ENCODE assay signal across 14 mouse cellular contexts in genomic region chr9:59940913-59941884, GRCm38 (mm10). TPM values are rescaled to one million over a fixed set of nuclear protein-coding genes. Genes with fewer than 3 reads are reported as not detected.
A peak's percentile ranks its signal among the peaks of the same experiment; 100 is the strongest.
DNase-seq lines count a peak whose midpoint lies in the region; ATAC-seq and TF ChIP-seq lines count a peak whose summit lies in the region.
"Had no signal": no experiment of that assay in that cellular context is flagged by ENCODE, and none has a peak within 500 bp of the region (broad histone marks: within the 10 kb centered on the region; RNA-seq: fewer than 3 reads in every experiment).

No protein-coding gene starts in this region.

- peaks cover 25% of the 10 kb centered on the region for H3K4me1 ChIP-seq in heart, embryonic 13.5 days
- H3K4me1 ChIP-seq in limb, embryonic 10.5 days: peaks cover 46% of the 10 kb centered on the region
- H3K4me1 ChIP-seq in forebrain, embryonic 16.5 days (replicated peaks; ENCODE audit: control insufficient read depth, insufficient read depth, low read length): no peaks in the 10 kb centered on the region

- no peak overlapping the region for H3K4me3 ChIP-seq in heart, embryonic 13.5 days
- no peak overlapping the region for H3K4me3 ChIP-seq in limb, embryonic 10.5 days
- no peak overlapping the region for H3K4me3 ChIP-seq in forebrain, embryonic 16.5 days (replicated peaks; ENCODE audit: low read length)
- no peak overlapping the region for H3K4me3 ChIP-seq in layer of hippocampus, adult 2 months
- H3K4me3 ChIP-seq: lung, embryonic 15.5 days had no signal

- TF ChIP-seq CTCF in layer of hippocampus, adult 2 months (conservative IDR thresholded peaks at IDR 0.05): no peak

- DNase-seq in heart, postnatal 14 days: no peak
- peak; percentile 25 for DNase-seq in testis, postnatal 10 days (ENCODE audit: low spot score)
- no peak for DNase-seq in testis, postnatal 14 days (ENCODE audit: low spot score)
- peak; percentile 26 for DNase-seq in limb, embryonic 10.5 days (ENCODE audit: low spot score)
- DNase-seq in left cerebral cortex, adult 9 months (ENCODE audit: low spot score in 2 of 2): no peak
- DNase-seq in layer of hippocampus, adult 2 months (ENCODE audit: low spot score in 2 of 2): no peak
- DNase-seq: cerebellum, adult 2 months; forebrain, postnatal 0 days; kidney, adult 11 months had no signal

- H3K9me3 ChIP-seq in heart, embryonic 13.5 days: no peaks in the 10 kb centered on the region
- H3K9me3 ChIP-seq in limb, embryonic 10.5 days (replicated peaks): no peaks in the 10 kb centered on the region
- H3K9me3 ChIP-seq in forebrain, embryonic 16.5 days (ENCODE audit: control insufficient read depth, low read length): no peaks in the 10 kb centered on the region
- H3K9me3 ChIP-seq: lung, embryonic 15.5 days had no signal

- no peak for ATAC-seq in heart, embryonic 13.5 days (ENCODE audit: extremely low read depth, insufficient number of reproducible peaks, low FRiP score, low TSS enrichment)
- ATAC-seq in forebrain, embryonic 16.5 days: no peak
- ATAC-seq: forebrain, postnatal 0 days had no signal

- peak overlapping the region; percentile 37 for H3K27ac ChIP-seq in heart, embryonic 13.5 days (replicated peaks)
- peak overlapping the region; percentile 76 for H3K27ac ChIP-seq in limb, embryonic 10.5 days
- H3K27ac ChIP-seq in forebrain, embryonic 16.5 days (ENCODE audit: low read length): no peak overlapping the region
- H3K27ac ChIP-seq in layer of hippocampus, adult 2 months: no peak overlapping the region

- no peaks in the 10 kb centered on the region for H3K27me3 ChIP-seq in heart, embryonic 13.5 days (replicated peaks)
- no peaks in the 10 kb centered on the region for H3K27me3 ChIP-seq in limb, embryonic 10.5 days (ENCODE audit: low read depth, poor library complexity, severe bottlenecking)
- no peaks in the 10 kb centered on the region for H3K27me3 ChIP-seq in forebrain, embryonic 16.5 days (replicated peaks; ENCODE audit: control insufficient read depth, insufficient read depth, low read length)
- H3K27me3 ChIP-seq: lung, embryonic 15.5 days had no signal

- H3K36me3 ChIP-seq in heart, embryonic 13.5 days: no peaks in the 10 kb centered on the region
- no peaks in the 10 kb centered on the region for H3K36me3 ChIP-seq in limb, embryonic 10.5 days
- no peaks in the 10 kb centered on the region for H3K36me3 ChIP-seq in forebrain, embryonic 16.5 days (ENCODE audit: control insufficient read depth, insufficient read depth)
- H3K36me3 ChIP-seq: lung, embryonic 15.5 days had no signal

- intact Hi-C loops in heart, postnatal 14 days (cut with DNase I): no loop called here

- H3K4me2 ChIP-seq in heart, embryonic 13.5 days: peak overlapping the region; percentile 11
- H3K4me2 ChIP-seq in forebrain, embryonic 16.5 days (ENCODE audit: low read length): no peak overlapping the region

- no peak overlapping the region for H3K9ac ChIP-seq in heart, embryonic 13.5 days
- no peak overlapping the region for H3K9ac ChIP-seq in forebrain, embryonic 16.5 days (replicated peaks; ENCODE audit: low read depth, low read length)
- H3K9ac ChIP-seq: forebrain, postnatal 0 days; lung, embryonic 15.5 days had no signal

- WGBS in heart, embryonic 13.5 days: 51% methylated on average over 11 of the region's 12 CpGs
- 59% methylated on average over 12 of the region's 12 CpGs for WGBS in limb, embryonic 10.5 days
- WGBS in forebrain, embryonic 16.5 days: 76% methylated on average over 11 of the region's 12 CpGs

RNA-seq across cellular contexts. Expression of gene Nr2e3, which starts 19.3 kb away (rescaled TPM):
- polyA plus RNA-seq in heart, embryonic 13.5 days (2015; fragmentation: Nextera tagmentation; extraction: Ambion mirVana): not detected in 2 replicates
- not detected for total RNA-seq in heart, postnatal 14 days (2021)
- polyA plus RNA-seq in limb, embryonic 10.5 days (2016; fragmentation: Nextera tagmentation; extraction: Ambion mirVana): 0.11 and 0.33 TPM in 2 replicates
- polyA plus RNA-seq in forebrain, embryonic 16.5 days (2015; fragmentation: Nextera tagmentation; extraction: Ambion mirVana): not detected in 2 replicates
- not detected for total RNA-seq in layer of hippocampus, adult 2 months (2021)
- total RNA-seq: left cerebral cortex, postnatal 14 days had no signal
- polyA plus RNA-seq: cerebellum, adult 2 months; forebrain, postnatal 0 days; gonadal fat pad, adult 2 months; lung, embryonic 15.5 days had no signal

Comparison
In these comparisons a context has a peak if more than half of its experiments do, and no peak if none do; other contexts are left out.
1. DNase-seq: peak in testis, postnatal 10 days (single experiment) and limb, embryonic 10.5 days (single experiment); none in heart, postnatal 14 days (0 of 2), testis, postnatal 14 days (single experiment), left cerebral cortex, adult 9 months (0 of 2) and layer of hippocampus, adult 2 months (0 of 2).
2. H3K27ac ChIP-seq: peak in heart, embryonic 13.5 days (single experiment) and limb, embryonic 10.5 days (single experiment); none in forebrain, embryonic 16.5 days (single experiment) and layer of hippocampus, adult 2 months (single experiment).